ENCODE assay signal across 9 mouse cellular contexts in the genomic region with DNA sequence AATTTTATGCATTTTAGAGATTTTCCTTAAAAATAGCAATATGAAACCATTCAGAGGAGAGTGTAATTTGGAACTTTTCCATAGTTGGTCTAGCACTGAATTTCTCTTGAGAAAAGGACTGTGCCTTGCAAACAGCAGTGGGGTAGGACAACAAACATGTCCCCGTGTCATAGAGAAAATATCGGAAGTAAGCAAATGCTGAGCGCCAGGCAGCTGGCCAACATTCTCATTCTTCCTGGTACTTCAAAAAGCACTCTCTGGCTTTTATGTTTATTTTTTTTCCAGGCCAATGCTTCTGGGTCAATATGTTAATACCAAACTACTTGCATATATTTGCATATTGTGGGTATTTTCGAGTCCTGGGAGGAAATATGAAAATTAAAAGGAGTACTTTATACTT.
DNase-seq lines count a peak whose midpoint lies in the region; ATAC-seq lines count a peak whose summit lies in the region.
"Had no signal": no experiment of that assay in that cellular context is flagged by ENCODE, and none has a peak within 500 bp of the region (broad histone marks: within the 10 kb centered on the region; RNA-seq: fewer than 3 reads in every experiment).

No protein-coding gene starts in this region.

- no peak overlapping the region for H3K27ac ChIP-seq in embryonic facial prominence, embryonic 14.5 days (replicated peaks; ENCODE audit: low read depth, low read length)
- H3K27ac ChIP-seq in embryonic facial prominence, embryonic 10.5 days (replicated peaks): no peak overlapping the region
- H3K27ac ChIP-seq in midbrain, embryonic 14.5 days (replicated peaks; ENCODE audit: low read depth, low read length): no peak overlapping the region
- no peak overlapping the region for H3K27ac ChIP-seq in midbrain, embryonic 11.5 days (ENCODE audit: low read depth, low read length)
- H3K27ac ChIP-seq: liver, embryonic 14.5 days had no signal

- DNase-seq in embryonic facial prominence, embryonic 14.5 days (ENCODE audit: low spot score): peak; percentile 35
- DNase-seq in embryonic facial prominence, embryonic 10.5 days (ENCODE audit: low spot score): no peak
- peak; percentile 33 for DNase-seq in midbrain, embryonic 14.5 days
- no peak for DNase-seq in midbrain, embryonic 11.5 days (ENCODE audit: low spot score, missing footprints)
- DNase-seq in layer of hippocampus, postnatal 10 days (ENCODE audit: low spot score in 2 of 2): peak; percentile 10 to 27
- peak; percentile 22 for DNase-seq in right cerebral cortex, postnatal 25 days
- DNase-seq in thymus, postnatal 25 days: no peak
- no peak for DNase-seq in neural tube, embryonic 10.5 days (ENCODE audit: extremely low spot score, low spot score)

- H3K4me2 ChIP-seq in embryonic facial prominence, embryonic 14.5 days (ENCODE audit: low read depth, low read length): no peak overlapping the region
- no peak overlapping the region for H3K4me2 ChIP-seq in midbrain, embryonic 14.5 days (ENCODE audit: low read length)
- H3K4me2 ChIP-seq in midbrain, embryonic 11.5 days: no peak overlapping the region

- no peaks in the 10 kb centered on the region for H3K4me1 ChIP-seq in embryonic facial prominence, embryonic 14.5 days (ENCODE audit: control insufficient read depth, insufficient read depth, low read length)
- no peaks in the 10 kb centered on the region for H3K4me1 ChIP-seq in embryonic facial prominence, embryonic 10.5 days
- no peaks in the 10 kb centered on the region for H3K4me1 ChIP-seq in midbrain, embryonic 14.5 days (ENCODE audit: control insufficient read depth, insufficient read depth, low read length)
- no peaks in the 10 kb centered on the region for H3K4me1 ChIP-seq in midbrain, embryonic 11.5 days (ENCODE audit: control insufficient read depth, insufficient read depth, low read length)

- H3K9ac ChIP-seq in embryonic facial prominence, embryonic 14.5 days (ENCODE audit: low read depth, low read length): no peak overlapping the region
- no peak overlapping the region for H3K9ac ChIP-seq in midbrain, embryonic 14.5 days (replicated peaks; ENCODE audit: low read length)
- no peak overlapping the region for H3K9ac ChIP-seq in midbrain, embryonic 11.5 days (ENCODE audit: low read length)
- H3K9ac ChIP-seq: liver, embryonic 14.5 days had no signal

- no peaks in the 10 kb centered on the region for H3K9me3 ChIP-seq in embryonic facial prominence, embryonic 14.5 days (ENCODE audit: control insufficient read depth, low read length)
- H3K9me3 ChIP-seq in embryonic facial prominence, embryonic 10.5 days: no peaks in the 10 kb centered on the region
- H3K9me3 ChIP-seq in midbrain, embryonic 14.5 days (ENCODE audit: control insufficient read depth, low read length): no peaks in the 10 kb centered on the region
- no peaks in the 10 kb centered on the region for H3K9me3 ChIP-seq in midbrain, embryonic 11.5 days (ENCODE audit: control insufficient read depth, low read length)

- ATAC-seq in embryonic facial prominence, embryonic 14.5 days (ENCODE audit: low read depth): no peak
- no peak for ATAC-seq in midbrain, embryonic 14.5 days (ENCODE audit: low FRiP score, low TSS enrichment)
- ATAC-seq in midbrain, embryonic 11.5 days (ENCODE audit: low FRiP score): no peak

- no peaks in the 10 kb centered on the region for H3K27me3 ChIP-seq in embryonic facial prominence, embryonic 14.5 days (replicated peaks; ENCODE audit: control insufficient read depth, insufficient read depth, low read length)
- no peaks in the 10 kb centered on the region for H3K27me3 ChIP-seq in embryonic facial prominence, embryonic 10.5 days (replicated peaks; ENCODE audit: low read depth, poor library complexity, severe bottlenecking)
- no peaks in the 10 kb centered on the region for H3K27me3 ChIP-seq in midbrain, embryonic 14.5 days (ENCODE audit: control insufficient read depth, insufficient read depth, low read length)
- H3K27me3 ChIP-seq in midbrain, embryonic 11.5 days (ENCODE audit: control insufficient read depth, insufficient read depth, low read length): no peaks in the 10 kb centered on the region

- no peak overlapping the region for H3K4me3 ChIP-seq in embryonic facial prominence, embryonic 14.5 days (ENCODE audit: low read depth, low read length)
- H3K4me3 ChIP-seq in embryonic facial prominence, embryonic 10.5 days: no peak overlapping the region
- H3K4me3 ChIP-seq in midbrain, embryonic 14.5 days (replicated peaks; ENCODE audit: low read depth, low read length): no peak overlapping the region
- no peak overlapping the region for H3K4me3 ChIP-seq in midbrain, embryonic 11.5 days (ENCODE audit: low read depth, low read length)

- WGBS in embryonic facial prominence, embryonic 14.5 days: 59% methylated on average over 4 of the region's 4 CpGs
- 86% methylated on average over 4 of the region's 4 CpGs for WGBS in embryonic facial prominence, embryonic 10.5 days
- WGBS in midbrain, embryonic 14.5 days: 67% methylated on average over 4 of the region's 4 CpGs
- WGBS in midbrain, embryonic 11.5 days: 73% methylated on average over 4 of the region's 4 CpGs

- no peaks in the 10 kb centered on the region for H3K36me3 ChIP-seq in embryonic facial prominence, embryonic 14.5 days (ENCODE audit: control insufficient read depth, insufficient read depth, low read length)
- H3K36me3 ChIP-seq in embryonic facial prominence, embryonic 10.5 days (replicated peaks): no peaks in the 10 kb centered on the region
- H3K36me3 ChIP-seq in midbrain, embryonic 14.5 days (ENCODE audit: control insufficient read depth, insufficient read depth, low read length): no peaks in the 10 kb centered on the region
- no peaks in the 10 kb centered on the region for H3K36me3 ChIP-seq in midbrain, embryonic 11.5 days (ENCODE audit: control insufficient read depth, insufficient read depth, low read length)

Comparison
In these comparisons a context has a peak if more than half of its experiments do, and no peak if none do; other contexts are left out.
1. DNase-seq: peak in embryonic facial prominence, embryonic 14.5 days (single experiment), midbrain, embryonic 14.5 days (single experiment), layer of hippocampus, postnatal 10 days (2 of 2) and right cerebral cortex, postnatal 25 days (single experiment); none in embryonic facial prominence, embryonic 10.5 days (single experiment), midbrain, embryonic 11.5 days (single experiment), thymus, postnatal 25 days (single experiment) and neural tube, embryonic 10.5 days (single experiment).